Mouse (Mus musculus): ENCODE data around the gene Rftn1. TPM values are rescaled to one million over a fixed set of nuclear protein-coding genes. Genes with fewer than 3 reads are reported as not detected.
A peak's percentile ranks its signal among the peaks of the same experiment; 100 is the strongest.

Gene Rftn1
- polyA plus RNA-seq, 1 experiment from 2014 or later: 12.8 TPM

DNA sequence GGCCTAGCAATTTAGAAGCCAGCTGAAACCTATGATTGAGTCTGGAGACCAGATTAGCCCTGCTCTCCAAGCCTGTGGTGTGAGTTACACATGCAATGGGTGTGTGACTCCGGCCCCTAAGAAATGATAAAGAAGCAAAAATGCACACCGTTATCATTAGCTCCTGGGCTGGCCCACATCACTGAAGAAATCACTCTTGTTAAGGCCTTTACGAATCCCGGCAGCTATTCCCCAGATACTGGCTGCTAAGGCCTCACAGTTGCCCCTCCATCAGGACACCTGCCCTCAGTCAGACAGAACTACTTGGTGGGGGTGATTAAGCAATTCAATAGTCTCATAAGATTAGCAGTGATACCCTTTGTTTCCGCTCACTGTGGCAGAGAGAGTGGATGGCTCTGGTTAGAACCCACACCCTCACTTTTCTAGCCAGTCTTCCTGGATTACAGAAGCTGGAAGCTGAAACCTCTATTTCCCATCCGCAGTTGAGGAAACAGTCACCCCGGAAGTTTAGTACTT lies 39.2 kb downstream of the Rftn1 start:
- peak overlapping the region; percentile 72; the same call in 1 of the 2 replicates for H3K27ac ChIP-seq (replicated peaks; ENCODE audit: low read depth, low read length)
- no peaks in the 10 kb centered on the region for H3K27me3 ChIP-seq (ENCODE audit: control insufficient read depth, insufficient read depth, low read length)
- H3K4me2 ChIP-seq (ENCODE audit: low read length): no peak overlapping the region
- H3K9me3 ChIP-seq (ENCODE audit: control insufficient read depth, low read length): no peaks in the 10 kb centered on the region
- no peak overlapping the region for H3K4me3 ChIP-seq (replicated peaks; ENCODE audit: low read depth, low read length)
- no peaks in the 10 kb centered on the region for H3K36me3 ChIP-seq (ENCODE audit: control insufficient read depth, insufficient read depth, low read length)
- H3K4me1 ChIP-seq (ENCODE audit: control insufficient read depth, insufficient read depth, low read length): peaks cover 20% of the 10 kb centered on the region; the same call in 1 of the 2 replicates
- DNase-seq (no peak), ATAC-seq (ENCODE audit: low FRiP score, low TSS enrichment) (no peak)
- H3K9ac ChIP-seq (replicated peaks; ENCODE audit: low read length): no peak overlapping the region
- 59% methylated on average over 7 of the region's 7 CpGs for WGBS

DNA sequence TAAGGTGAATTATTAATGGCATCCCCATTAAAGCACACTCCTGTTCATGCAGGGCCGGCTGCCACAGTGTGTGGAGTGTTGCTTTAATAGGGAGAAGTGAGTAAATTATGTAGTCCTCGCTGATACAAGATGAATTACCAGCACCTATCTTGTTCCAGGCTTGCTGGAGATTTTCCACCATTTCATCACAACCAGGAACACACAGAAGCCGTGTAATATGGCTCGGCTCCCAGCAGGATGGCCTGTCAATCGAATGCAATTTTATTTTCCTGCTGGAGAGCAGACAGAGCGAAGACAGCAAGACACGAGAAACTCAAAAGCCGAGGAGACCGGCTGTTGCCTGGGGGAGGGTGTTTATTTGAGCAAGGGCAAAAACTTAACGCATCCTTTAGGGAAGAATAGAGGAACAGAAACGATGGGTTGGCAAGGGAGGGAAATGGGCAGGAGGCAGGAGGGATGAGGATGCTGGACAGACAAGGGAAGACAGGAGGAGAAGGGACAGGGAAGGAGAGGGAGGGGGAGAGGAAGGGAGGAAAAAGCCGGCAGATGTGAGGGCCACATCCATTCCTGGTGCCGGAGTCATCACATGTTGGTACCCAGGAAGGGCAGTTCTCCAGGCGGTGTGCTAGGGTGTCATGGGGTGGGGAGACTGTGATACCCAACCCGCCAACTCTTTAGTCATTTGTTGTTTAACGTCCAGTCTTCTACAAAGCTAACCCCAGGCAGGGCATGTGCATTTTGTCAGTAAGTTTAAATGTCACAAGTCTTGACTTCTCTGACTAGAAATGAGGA lies 39.9 kb downstream of the Rftn1 start:
- Histone ChIP-seq H3K36me3 (ENCODE audit: control insufficient read depth, insufficient read depth, low read length) (no peaks in the 10 kb centered on the region), H3K27ac (replicated peaks; ENCODE audit: low read depth, low read length) (peak overlapping the region; percentile 72), H3K4me1 (ENCODE audit: control insufficient read depth, insufficient read depth, low read length) (peaks cover 20% of the 10 kb centered on the region; the same call in 1 of the 2 replicates), H3K9me3 (ENCODE audit: control insufficient read depth, low read length) (no peaks in the 10 kb centered on the region), H3K4me3 (replicated peaks; ENCODE audit: low read depth, low read length) (no peak overlapping the region), H3K4me2 (ENCODE audit: low read length) (peak overlapping the region; percentile 19; the same call in 1 of the 2 replicates), H3K9ac (replicated peaks; ENCODE audit: low read length) (no peak overlapping the region), H3K27me3 (ENCODE audit: control insufficient read depth, insufficient read depth, low read length) (no peaks in the 10 kb centered on the region)
- peak; percentile 55 for DNase-seq
- WGBS: 49% methylated on average over 16 of the region's 16 CpGs
- no peak for ATAC-seq (ENCODE audit: low FRiP score, low TSS enrichment)

DNA sequence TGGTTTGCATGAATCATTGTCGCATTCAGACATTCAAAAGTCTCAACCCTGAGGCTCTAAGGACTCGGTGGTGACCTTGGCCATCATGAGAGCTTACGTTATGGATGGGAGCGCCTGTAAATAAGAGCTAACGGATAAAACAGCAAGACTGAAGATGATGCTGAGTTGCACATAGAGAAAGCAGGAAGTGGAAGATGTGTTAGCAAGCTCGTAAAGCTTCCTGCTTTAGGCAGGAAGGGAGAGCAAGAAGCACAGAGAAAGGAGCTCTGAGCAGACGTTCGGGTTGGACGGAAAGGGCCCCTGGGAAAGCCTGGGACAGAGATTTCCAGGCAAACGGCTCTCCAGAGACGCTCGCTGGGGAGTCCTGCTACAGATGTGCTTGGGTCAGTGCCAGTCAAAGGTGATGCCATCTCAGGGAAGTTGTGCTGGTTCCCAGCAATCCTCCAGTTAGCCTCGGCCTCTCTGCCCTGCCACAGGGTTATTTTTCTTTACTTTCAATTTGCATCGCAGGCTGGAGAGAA lies 40.7 kb downstream of the Rftn1 start:
- ATAC-seq (ENCODE audit: low FRiP score, low TSS enrichment) (no peak), DNase-seq (peak; percentile 19)
- H3K9ac ChIP-seq (replicated peaks; ENCODE audit: low read length): no peak overlapping the region
- H3K27ac ChIP-seq (replicated peaks; ENCODE audit: low read depth, low read length): peak overlapping the region; percentile 72
- peak overlapping the region; percentile 19; the same call in 1 of the 2 replicates for H3K4me2 ChIP-seq (ENCODE audit: low read length)
- H3K27me3 ChIP-seq (ENCODE audit: control insufficient read depth, insufficient read depth, low read length): no peaks in the 10 kb centered on the region
- peaks cover 20% of the 10 kb centered on the region; the same call in 1 of the 2 replicates for H3K4me1 ChIP-seq (ENCODE audit: control insufficient read depth, insufficient read depth, low read length)
- 67% methylated on average over 14 of the region's 14 CpGs for WGBS
- no peaks in the 10 kb centered on the region for H3K9me3 ChIP-seq (ENCODE audit: control insufficient read depth, low read length)
- no peaks in the 10 kb centered on the region for H3K36me3 ChIP-seq (ENCODE audit: control insufficient read depth, insufficient read depth, low read length)
- H3K4me3 ChIP-seq (replicated peaks; ENCODE audit: low read depth, low read length): no peak overlapping the region

DNA sequence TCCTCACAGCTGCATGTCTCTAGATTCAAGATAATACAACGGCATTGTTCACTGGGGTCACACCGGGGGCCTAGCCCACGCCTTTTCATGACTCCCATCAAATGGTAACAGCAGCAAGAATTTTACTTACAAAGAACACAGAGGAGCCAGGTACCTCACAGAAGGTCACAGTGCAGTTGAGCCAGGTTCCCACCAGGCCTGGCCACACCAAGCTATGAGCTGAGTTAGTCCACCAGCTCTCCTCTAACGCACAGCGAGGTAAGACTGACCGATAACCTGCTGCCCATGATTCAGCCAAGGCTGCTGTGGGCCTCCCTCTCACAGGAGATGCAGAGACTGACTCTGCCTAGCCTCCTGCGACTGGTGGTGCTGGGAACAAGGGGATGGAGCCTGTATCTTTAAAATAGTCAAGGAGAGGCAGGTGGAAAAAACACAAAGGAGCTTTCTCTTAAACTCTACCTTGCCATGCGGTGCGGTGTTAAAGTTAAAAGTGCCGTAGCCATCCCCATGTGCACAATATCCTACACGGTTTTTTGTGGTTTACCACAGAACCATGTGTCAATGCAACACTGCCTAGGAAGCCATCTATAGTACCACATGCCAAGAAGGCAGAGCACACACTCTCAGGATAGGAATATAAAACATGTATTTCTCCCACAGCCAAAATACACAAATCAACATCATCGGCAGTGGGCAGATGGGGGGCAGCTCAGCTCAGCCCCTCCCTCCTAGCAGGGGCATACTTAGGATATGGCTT lies 42.5 kb downstream of the Rftn1 start:
- Histone ChIP-seq H3K36me3 (ENCODE audit: control insufficient read depth, insufficient read depth, low read length) (no peaks in the 10 kb centered on the region), H3K4me1 (ENCODE audit: control insufficient read depth, insufficient read depth, low read length) (peaks cover 20% of the 10 kb centered on the region; the same call in 1 of the 2 replicates), H3K9me3 (ENCODE audit: control insufficient read depth, low read length) (no peaks in the 10 kb centered on the region), H3K4me3 (replicated peaks; ENCODE audit: low read depth, low read length) (no peak overlapping the region), H3K27ac (replicated peaks; ENCODE audit: low read depth, low read length) (no peak overlapping the region), H3K9ac (replicated peaks; ENCODE audit: low read length) (no peak overlapping the region), H3K4me2 (ENCODE audit: low read length) (no peak overlapping the region), H3K27me3 (ENCODE audit: control insufficient read depth, insufficient read depth, low read length) (no peaks in the 10 kb centered on the region)
- ATAC-seq (ENCODE audit: low FRiP score, low TSS enrichment): no peak
- 95% methylated on average over 12 of the region's 12 CpGs for WGBS
- no peak for DNase-seq

DNA sequence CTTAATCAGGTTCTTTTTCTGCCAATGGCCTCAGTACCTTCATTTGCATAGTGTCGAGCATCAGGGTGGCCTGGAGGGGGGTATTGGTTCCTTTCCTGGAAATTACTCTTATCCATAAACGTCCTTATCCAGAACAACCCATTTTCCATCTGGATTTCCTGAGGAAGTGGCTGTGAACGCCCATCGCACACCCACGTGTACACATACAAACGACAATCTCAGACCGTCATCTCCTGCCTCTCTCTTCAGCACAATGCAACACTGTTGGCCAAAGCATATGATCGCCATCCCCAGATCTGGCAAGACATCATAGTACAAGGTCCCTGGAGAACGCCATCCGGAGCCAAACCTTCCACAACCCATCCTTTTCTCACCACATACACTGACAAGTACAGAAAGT lies 47.1 kb downstream of the Rftn1 start:
- ATAC-seq (ENCODE audit: low FRiP score, low TSS enrichment): no peak
- Histone ChIP-seq H3K9ac (replicated peaks; ENCODE audit: low read length) (no peak overlapping the region), H3K4me3 (replicated peaks; ENCODE audit: low read depth, low read length) (no peak overlapping the region), H3K27me3 (ENCODE audit: control insufficient read depth, insufficient read depth, low read length) (no peaks in the 10 kb centered on the region), H3K9me3 (ENCODE audit: control insufficient read depth, low read length) (no peaks in the 10 kb centered on the region), H3K36me3 (ENCODE audit: control insufficient read depth, insufficient read depth, low read length) (no peaks in the 10 kb centered on the region), H3K27ac (replicated peaks; ENCODE audit: low read depth, low read length) (no peak overlapping the region), H3K4me2 (ENCODE audit: low read length) (no peak overlapping the region), H3K4me1 (ENCODE audit: control insufficient read depth, insufficient read depth, low read length) (no peaks in the 10 kb centered on the region)
- DNase-seq: no peak
- WGBS: 91% methylated on average over 10 of the region's 10 CpGs

DNA sequence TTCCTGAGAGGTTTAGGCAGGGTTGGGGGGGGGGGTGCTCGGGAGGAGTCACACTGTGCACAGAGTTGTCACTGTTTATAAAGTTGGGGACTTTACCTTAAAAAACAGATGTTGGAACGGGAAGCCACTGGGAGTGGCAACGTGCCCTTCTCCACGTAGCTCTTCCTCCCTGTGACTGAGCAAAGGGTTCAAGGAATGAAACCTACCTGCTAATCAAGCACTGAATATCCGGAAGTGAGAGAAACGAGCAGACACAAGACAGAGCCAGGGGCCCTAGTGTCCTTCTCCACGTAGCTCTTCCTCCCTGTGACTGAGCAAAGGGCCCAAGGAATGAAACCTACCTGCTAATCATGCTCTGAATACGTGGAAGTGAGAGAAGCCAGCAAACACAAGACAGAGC lies 47.9 kb downstream of the Rftn1 start:
- WGBS: 79% methylated on average over 8 of the region's 8 CpGs
- DNase-seq (no peak), ATAC-seq (ENCODE audit: low FRiP score, low TSS enrichment) (no peak)
- H3K4me3 ChIP-seq (replicated peaks; ENCODE audit: low read depth, low read length): no peak overlapping the region
- H3K9ac ChIP-seq (replicated peaks; ENCODE audit: low read length): no peak overlapping the region
- no peak overlapping the region for H3K27ac ChIP-seq (replicated peaks; ENCODE audit: low read depth, low read length)
- H3K4me2 ChIP-seq (ENCODE audit: low read length): no peak overlapping the region
- no peaks in the 10 kb centered on the region for H3K36me3 ChIP-seq (ENCODE audit: control insufficient read depth, insufficient read depth, low read length)
- no peaks in the 10 kb centered on the region for H3K4me1 ChIP-seq (ENCODE audit: control insufficient read depth, insufficient read depth, low read length)
- H3K9me3 ChIP-seq (ENCODE audit: control insufficient read depth, low read length): no peaks in the 10 kb centered on the region
- H3K27me3 ChIP-seq (ENCODE audit: control insufficient read depth, insufficient read depth, low read length): no peaks in the 10 kb centered on the region

DNA sequence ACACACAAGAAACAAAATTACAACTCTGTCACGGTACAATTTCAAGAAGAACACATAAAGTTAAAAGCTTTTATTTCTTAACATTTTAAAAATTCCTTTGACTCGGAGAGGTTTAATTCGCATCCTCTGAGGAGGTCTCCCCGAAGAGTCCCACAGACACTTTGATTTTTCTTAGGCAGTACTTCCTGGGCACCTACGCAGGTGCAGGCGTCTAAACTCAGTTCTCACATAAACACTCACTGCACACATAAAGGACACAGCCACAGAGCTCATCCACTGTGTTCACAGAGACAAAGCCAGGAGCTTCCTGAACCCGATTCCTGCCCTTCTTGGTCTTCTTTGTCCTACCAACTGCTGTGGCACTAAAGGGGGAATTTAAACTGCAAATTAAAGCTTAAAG lies 48.3 kb downstream of the Rftn1 start:
- H3K36me3 ChIP-seq (ENCODE audit: control insufficient read depth, insufficient read depth, low read length): no peaks in the 10 kb centered on the region
- H3K9me3 ChIP-seq (ENCODE audit: control insufficient read depth, low read length): no peaks in the 10 kb centered on the region
- no peaks in the 10 kb centered on the region for H3K4me1 ChIP-seq (ENCODE audit: control insufficient read depth, insufficient read depth, low read length)
- 85% methylated on average over 7 of the region's 7 CpGs for WGBS
- no peak overlapping the region for H3K4me2 ChIP-seq (ENCODE audit: low read length)
- no peak overlapping the region for H3K27ac ChIP-seq (replicated peaks; ENCODE audit: low read depth, low read length)
- H3K4me3 ChIP-seq (replicated peaks; ENCODE audit: low read depth, low read length): no peak overlapping the region
- ATAC-seq (ENCODE audit: low FRiP score, low TSS enrichment): no peak
- H3K27me3 ChIP-seq (ENCODE audit: control insufficient read depth, insufficient read depth, low read length): no peaks in the 10 kb centered on the region
- DNase-seq: no peak
- H3K9ac ChIP-seq (replicated peaks; ENCODE audit: low read length): no peak overlapping the region

DNA sequence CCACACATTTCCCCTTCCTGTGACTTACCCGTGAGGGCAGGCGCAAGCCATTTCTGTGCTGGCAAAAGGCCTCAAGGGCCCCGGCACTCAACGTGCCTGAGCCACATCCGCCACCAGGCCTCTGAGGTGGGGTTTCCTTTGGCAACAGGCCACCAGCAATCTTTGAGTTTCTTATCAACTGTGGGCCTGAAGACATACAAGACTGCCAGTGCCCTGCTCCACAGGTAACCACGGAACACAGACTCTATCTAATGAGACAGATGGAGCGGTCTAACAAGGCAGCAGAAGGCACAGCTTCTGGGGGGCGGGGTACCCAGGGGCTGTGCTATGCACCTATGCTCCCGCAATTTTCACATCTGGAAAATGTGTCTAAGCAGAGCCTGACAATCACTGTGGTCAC lies 54.4 kb downstream of the Rftn1 start:
- Histone ChIP-seq H3K9ac (replicated peaks; ENCODE audit: low read length) (no peak overlapping the region), H3K4me2 (ENCODE audit: low read length) (no peak overlapping the region), H3K27ac (replicated peaks; ENCODE audit: low read depth, low read length) (no peak overlapping the region), H3K4me1 (ENCODE audit: control insufficient read depth, insufficient read depth, low read length) (no peaks in the 10 kb centered on the region), H3K9me3 (ENCODE audit: control insufficient read depth, low read length) (no peaks in the 10 kb centered on the region), H3K27me3 (ENCODE audit: control insufficient read depth, insufficient read depth, low read length) (no peaks in the 10 kb centered on the region), H3K4me3 (replicated peaks; ENCODE audit: low read depth, low read length) (no peak overlapping the region), H3K36me3 (ENCODE audit: control insufficient read depth, insufficient read depth, low read length) (no peaks in the 10 kb centered on the region)
- no peak for DNase-seq
- 83% methylated on average over 9 of the region's 9 CpGs for WGBS
- ATAC-seq (ENCODE audit: low FRiP score, low TSS enrichment): no peak
